Mouse (Mus musculus) intestine, postnatal 0 days (tissue): ENCODE results near the gene Bex6. TPM values are rescaled to one million over a fixed set of nuclear protein-coding genes. Genes with fewer than 3 reads are reported as not detected.
A peak's percentile ranks its signal among the peaks of the same experiment; 100 is the strongest.

Experiments
- ATAC-seq: fragments of 200-750 bp; cut with Nextera tagmentation; 2 replicates; pipeline ENCODE4 v1.8.0; 2017; ENCODE audit warnings: mild to moderate bottlenecking, moderate TSS enrichment, moderate library complexity
- H3K27ac ChIP-seq: fragments of 300-500 bp; sonication (generic); 2 replicates; pipeline ENCODE4 v1.5.1; 2014; ENCODE audit warnings: mild to moderate bottlenecking, low read depth, low read length, moderate library complexity
- H3K27me3 ChIP-seq: fragments of 300-500 bp; sonication (generic); replicated peaks from 2 replicates; pipeline ENCODE4 v1.6.1; 2014; ENCODE audit warnings: low read length, mixed read lengths; ENCODE audit not compliant: control insufficient read depth, insufficient read depth
- H3K36me3 ChIP-seq: fragments of 300-500 bp; sonication (generic); 2 replicates; pipeline ENCODE4 v1.6.1; 2014; ENCODE audit warnings: mild to moderate bottlenecking, moderate library complexity; ENCODE audit not compliant: control insufficient read depth, insufficient read depth
- H3K4me1 ChIP-seq: fragments of 300-500 bp; sonication (generic); replicated peaks from 2 replicates; pipeline ENCODE4 v1.6.1; 2014; ENCODE audit warnings: antibody characterized with exemption, low read length, mixed read lengths; ENCODE audit not compliant: control insufficient read depth, insufficient read depth
- H3K4me2 ChIP-seq: fragments of 300-500 bp; sonication (generic); replicated peaks from 2 replicates; pipeline ENCODE4 v1.6.1; 2014; ENCODE audit warnings: low read depth, mild to moderate bottlenecking, moderate library complexity
- H3K4me3 ChIP-seq: fragments of 300-500 bp; sonication (generic); 2 replicates; pipeline ENCODE4 v1.5.1; 2014; ENCODE audit warnings: low read depth, low read length
- H3K9ac ChIP-seq: fragments of 300-500 bp; sonication (generic); 2 replicates; pipeline ENCODE4 v1.6.1; 2014; ENCODE audit warnings: mild to moderate bottlenecking, low read depth, low read length
- H3K9me3 ChIP-seq: fragments of 300-500 bp; sonication (generic); 2 replicates; pipeline ENCODE4 v1.6.1; 2016; ENCODE audit warnings: mixed run types; ENCODE audit not compliant: control insufficient read depth
- CTCF ChIP-seq: sonication (generic); IDR thresholded peaks from 2 replicates; pipeline ENCODE4 v1.5.1; 2016; ENCODE audit warnings: low read depth, mild to moderate bottlenecking, control low read depth, antibody characterized with exemption, moderate library complexity
- WGBS: fragments of 180-500 bp; shearing (Covaris S2); extraction: QIAGEN DNeasy Blood & Tissue Kit; methylation state at CpG from one replicate; pipeline ENCODE4 v1.1.7; 2014; 5-methylcytosine and 5-hydroxymethylcytosine counted together
- polyA plus RNA-seq: library from polyadenylated mRNA; unstranded; fragments of >200 nt; fragmentation: Nextera tagmentation; extraction: Ambion mirVana; gene quantifications from 2 replicates; pipeline ENCODE4 v1.2.1, GENCODE M21; 2015

The Bex6 gene
- polyA plus RNA-seq, 1 experiment from 2014 or later = 0.13 TPM

DNA sequence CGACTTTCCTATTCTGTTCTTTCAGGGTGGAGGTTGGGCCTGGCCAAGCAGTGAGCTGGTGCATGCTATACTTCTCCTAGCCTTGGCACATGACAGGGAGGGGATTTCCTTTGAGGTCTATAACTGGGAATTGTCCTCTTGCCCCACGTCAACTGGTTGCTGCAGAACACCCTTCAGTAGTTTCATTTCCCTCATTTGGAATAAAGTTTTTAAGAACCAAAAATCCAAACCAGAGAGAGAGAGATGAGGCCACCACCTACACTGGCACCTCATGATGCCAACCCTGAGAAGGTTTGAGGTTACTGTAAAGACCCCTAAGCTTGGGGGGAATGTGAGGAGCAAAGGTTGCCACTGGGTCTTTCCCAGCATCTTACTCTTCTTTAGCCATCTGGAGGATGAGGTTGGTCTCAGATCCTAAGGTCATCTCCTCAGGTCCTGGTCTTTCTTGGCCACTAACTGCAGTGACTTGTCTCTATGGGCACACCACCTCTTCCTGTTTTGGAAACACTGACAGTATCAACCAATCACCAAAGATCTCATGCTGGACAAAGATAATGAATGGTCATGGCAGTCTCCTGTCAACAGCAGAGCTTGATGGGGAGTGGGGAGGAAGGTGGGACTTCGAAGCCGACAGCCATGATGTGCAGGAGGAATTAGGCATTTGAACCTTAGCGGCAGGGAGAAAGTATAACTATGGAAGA, 8.4 kb upstream of the Bex6 start:
- no peaks in the 10 kb centered on the region for H3K9me3 ChIP-seq
- no peak for ATAC-seq
- H3K9ac ChIP-seq = no peak overlapping the region
- H3K4me2 ChIP-seq = no peak overlapping the region
- H3K36me3 ChIP-seq = no peaks in the 10 kb centered on the region
- H3K27ac ChIP-seq = no peak overlapping the region
- WGBS = 89% methylated on average over 5 of the region's 5 CpGs
- no peaks in the 10 kb centered on the region for H3K4me1 ChIP-seq
- no peaks in the 10 kb centered on the region for H3K27me3 ChIP-seq
- no peak overlapping the region for H3K4me3 ChIP-seq
- TF ChIP-seq CTCF = no peak

DNA sequence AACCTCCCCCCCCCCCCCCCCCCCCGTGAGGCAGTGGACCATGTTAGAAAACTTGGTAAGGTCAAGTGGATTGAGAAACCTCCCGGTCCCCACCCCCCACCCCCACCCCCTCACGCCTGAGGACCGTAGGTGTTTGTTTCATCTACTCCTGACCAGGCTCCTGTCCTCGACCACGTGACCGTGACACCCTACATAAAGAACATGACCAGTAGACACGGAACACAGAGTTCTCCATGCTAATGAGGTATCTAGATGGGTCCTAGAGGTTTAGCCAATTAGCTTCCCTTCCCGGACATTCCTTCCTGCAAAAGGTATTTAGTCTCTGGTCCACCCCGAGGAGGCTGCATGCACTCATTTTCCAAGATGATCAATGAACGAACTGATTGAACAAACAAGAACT, 6.2 kb upstream of the Bex6 start:
- ATAC-seq = no peak
- WGBS = 75% methylated on average over 10 of the region's 11 CpGs
- H3K27me3 ChIP-seq = no peaks in the 10 kb centered on the region

DNA sequence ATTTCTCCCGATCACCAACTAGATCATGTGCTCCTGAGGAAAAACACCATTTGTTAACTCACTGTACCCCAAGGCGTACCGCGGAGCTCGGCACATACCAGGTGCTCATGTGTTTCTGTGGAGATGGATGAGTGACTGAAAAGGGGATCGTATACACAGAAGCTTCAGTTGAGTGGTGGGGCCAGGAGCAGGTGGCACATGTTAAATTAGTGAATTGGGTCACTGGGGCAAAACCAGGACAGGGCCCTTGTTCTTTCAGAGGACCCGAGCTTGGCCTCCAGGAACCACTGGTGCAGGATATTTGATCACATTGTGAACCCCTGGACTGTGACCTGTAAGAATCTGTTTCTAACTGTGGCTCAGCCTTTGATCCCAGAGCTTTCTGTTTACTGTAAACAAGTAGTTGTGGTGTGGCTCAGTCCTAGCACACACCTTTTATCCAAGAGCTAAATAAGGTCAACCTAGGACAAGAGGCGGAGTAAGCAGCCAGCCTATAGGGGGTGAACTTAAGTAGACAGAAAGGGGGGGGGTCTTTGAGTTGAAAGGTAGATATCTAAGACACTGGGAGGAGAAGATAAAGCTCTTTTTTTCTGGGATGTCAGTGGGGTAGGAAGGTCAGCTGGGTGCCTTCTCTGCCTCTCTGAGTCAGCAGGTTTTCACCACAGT, 5.2 kb upstream of the Bex6 start:
- Histone ChIP-seq H3K27ac (no peak overlapping the region), H3K4me2 (no peak overlapping the region)
- WGBS = 84% methylated on average over 8 of the region's 8 CpGs

More for the DNA sequence above, 6.2 kb upstream of the Bex6 start:
- H3K4me2 ChIP-seq = no peak overlapping the region
- no peaks in the 10 kb centered on the region for H3K36me3 ChIP-seq
- no peak overlapping the region for H3K27ac ChIP-seq
- H3K9me3 ChIP-seq = no peaks in the 10 kb centered on the region
- H3K4me1 ChIP-seq = no peaks in the 10 kb centered on the region
- TF ChIP-seq CTCF = no peak
- H3K4me3 ChIP-seq = no peak overlapping the region
- H3K9ac ChIP-seq = no peak overlapping the region

DNA sequence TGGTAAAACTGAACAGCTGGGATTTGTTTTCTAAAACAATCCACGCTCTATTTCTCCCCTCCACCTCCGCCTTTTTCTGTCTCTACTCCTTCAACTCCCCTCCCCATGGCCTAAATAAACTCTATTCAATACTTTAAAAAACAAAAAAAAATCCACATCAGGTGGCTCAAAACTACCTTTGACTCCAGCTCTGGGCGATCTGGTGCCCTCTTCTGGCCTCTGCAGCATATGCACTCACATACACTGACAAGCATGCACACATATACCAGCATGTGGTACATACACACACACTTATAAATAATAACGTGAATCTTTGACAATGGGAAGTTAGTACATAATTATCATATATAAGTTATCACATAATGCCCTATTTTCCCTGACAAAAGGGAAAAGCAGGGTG, 4.6 kb upstream of the Bex6 start:
- no peaks in the 10 kb centered on the region for H3K9me3 ChIP-seq
- no peak for ATAC-seq
- no peak overlapping the region for H3K4me3 ChIP-seq
- no peaks in the 10 kb centered on the region for H3K27me3 ChIP-seq
- WGBS = 89% methylated on average over 4 of the region's 4 CpGs
- no peaks in the 10 kb centered on the region for H3K4me1 ChIP-seq
- no peaks in the 10 kb centered on the region for H3K36me3 ChIP-seq
- H3K27ac ChIP-seq = no peak overlapping the region
- H3K4me2 ChIP-seq = no peak overlapping the region
- peak; percentile 35 for TF ChIP-seq CTCF
- H3K9ac ChIP-seq = no peak overlapping the region

More for the DNA sequence above, 5.2 kb upstream of the Bex6 start:
- Histone ChIP-seq H3K27me3 (no peaks in the 10 kb centered on the region), H3K9me3 (no peaks in the 10 kb centered on the region), H3K4me1 (no peaks in the 10 kb centered on the region), H3K9ac (no peak overlapping the region), H3K36me3 (no peaks in the 10 kb centered on the region), H3K4me3 (no peak overlapping the region)
- no peak for TF ChIP-seq CTCF
- no peak for ATAC-seq

- ATAC-seq = peak; percentile 8; the same call in 1 of the 2 replicates
- no peak for TF ChIP-seq CTCF
- H3K9ac ChIP-seq = no peak overlapping the region
- no peak overlapping the region for H3K4me3 ChIP-seq
- no peaks in the 10 kb centered on the region for H3K4me1 ChIP-seq
- H3K36me3 ChIP-seq = no peaks in the 10 kb centered on the region
- H3K9me3 ChIP-seq = no peaks in the 10 kb centered on the region
- no peaks in the 10 kb centered on the region for H3K27me3 ChIP-seq
- peak overlapping the region; percentile 27; the same call in 1 of the 2 replicates for H3K4me2 ChIP-seq
- 56% methylated on average over 18 of the region's 18 CpGs for WGBS
- H3K27ac ChIP-seq = peak overlapping the region; percentile 28; the same call in 1 of the 2 replicates
Observed at GRCm38 (mm10) chr16:32176896-32177686, 2.5 kb upstream of the Bex6 start.

- no peak for TF ChIP-seq CTCF
- 94% methylated on average over 5 of the region's 5 CpGs for WGBS
- no peaks in the 10 kb centered on the region for H3K9me3 ChIP-seq
Observed at GRCm38 (mm10) chr16:32186056-32186455, 6.4 kb downstream of the Bex6 start.

More at GRCm38 (mm10) chr16:32186056-32186455, 6.4 kb downstream of the Bex6 start:
- Histone ChIP-seq H3K4me1 (no peaks in the 10 kb centered on the region), H3K9ac (no peak overlapping the region), H3K4me3 (no peak overlapping the region), H3K27ac (no peak overlapping the region), H3K4me2 (no peak overlapping the region), H3K36me3 (no peaks in the 10 kb centered on the region), H3K27me3 (no peaks in the 10 kb centered on the region)
- ATAC-seq = no peak
